Mouse (Mus musculus) bone marrow macrophage, adult 2 months (primary cell): ENCODE data around the gene Hnrnpll.

Experiments used
- CTCF ChIP-seq: IDR thresholded peaks from 2 replicates; pipeline ENCODE4 v1.5.1; 2012; ENCODE audit warnings: low read depth, mild to moderate bottlenecking, low read length, moderate library complexity
- POLR2A ChIP-seq: IDR thresholded peaks from 2 replicates; pipeline ENCODE4 v1.6.1; 2012; ENCODE audit warnings: mild to moderate bottlenecking, low read depth, low read length, borderline replicate concordance

DNA sequence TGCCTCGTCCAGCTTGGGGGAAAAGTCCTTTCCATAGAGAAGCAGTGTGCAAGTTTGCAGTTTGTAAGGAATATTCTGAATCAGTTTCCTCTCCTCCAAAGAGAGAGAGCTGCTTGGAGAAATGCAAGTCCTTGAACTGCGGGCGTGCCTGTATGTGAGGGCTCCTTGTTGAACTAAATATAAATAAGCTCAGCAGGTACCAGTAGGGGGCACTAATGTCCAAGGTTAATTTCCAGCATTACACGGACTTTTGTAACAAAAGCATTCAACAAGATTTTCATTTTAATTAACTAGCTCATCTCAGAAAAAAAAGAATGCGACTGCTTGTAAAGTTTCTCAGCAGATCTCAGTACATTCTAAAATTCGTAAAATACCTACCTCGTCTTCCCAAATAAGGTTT lies 13.9 kb downstream of the Hnrnpll start:
- TF ChIP-seq CTCF: no peak
- no peak for TF ChIP-seq POLR2A
